8 mouse cellular contexts compared by ENCODE assay signal in the genomic region with DNA sequence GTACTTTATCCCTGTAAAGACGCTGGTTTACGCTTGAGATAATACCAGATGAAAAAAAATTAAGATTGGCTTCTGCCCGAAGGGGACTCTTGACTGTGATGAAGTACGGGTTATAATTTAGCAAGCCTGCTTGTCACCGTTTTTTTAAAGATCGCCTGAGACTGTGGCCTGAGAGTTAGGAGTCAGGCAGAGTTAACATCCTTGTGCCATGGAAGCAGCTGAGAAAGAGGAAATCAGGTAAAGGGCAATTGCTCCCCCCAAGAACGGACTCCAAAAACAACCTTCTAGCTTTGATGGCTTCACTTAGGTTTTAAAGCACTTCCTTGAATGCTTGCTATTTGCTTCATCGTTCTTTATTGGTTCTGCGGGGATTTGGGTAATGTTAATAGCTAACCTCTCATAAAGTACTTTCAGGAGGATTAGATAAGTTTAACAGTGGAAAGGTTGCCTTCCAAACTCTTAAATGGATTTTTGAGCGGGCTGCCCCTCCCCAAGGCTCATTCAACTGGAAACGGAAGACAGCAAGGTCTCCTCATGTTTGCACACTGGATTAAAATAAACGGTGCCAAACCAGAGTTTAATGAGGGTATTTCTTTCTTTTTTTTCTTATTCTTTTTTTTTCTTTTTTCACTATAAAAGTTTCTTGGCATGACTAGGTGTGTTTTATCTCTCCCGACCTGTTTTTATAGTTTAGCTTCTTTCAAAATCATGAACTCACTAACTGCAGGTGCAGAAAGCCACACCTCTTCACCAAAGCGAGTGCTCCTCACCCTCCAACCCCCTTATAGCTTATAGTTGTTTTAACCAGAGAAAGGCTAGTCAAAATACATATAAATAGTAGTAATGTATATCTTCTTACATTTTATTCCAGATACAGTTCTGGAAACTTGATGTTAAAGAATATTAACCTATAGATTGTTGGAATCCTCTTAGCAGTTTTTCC. TPM values are rescaled to one million over a fixed set of nuclear protein-coding genes. Genes with fewer than 3 reads are reported as not detected.
DNase-seq lines count a peak whose midpoint lies in the region; ATAC-seq and TF ChIP-seq lines count a peak whose summit lies in the region.

No protein-coding gene starts in this region.

- no peaks in the 10 kb centered on the region; the same call in 1 of the 2 replicates for H3K36me3 ChIP-seq in embryonic facial prominence, embryonic 11.5 days (replicated peaks; ENCODE audit: control insufficient read depth, insufficient read depth, low read depth, low read length)
- H3K36me3 ChIP-seq in hindbrain, embryonic 11.5 days (ENCODE audit: control insufficient read depth, insufficient read depth, low read length): no peaks in the 10 kb centered on the region
- peaks cover 3% of the 10 kb centered on the region; the same call in 1 of the 2 replicates for H3K36me3 ChIP-seq in limb, embryonic 14.5 days (ENCODE audit: control insufficient read depth, insufficient read depth, low read length)
- no peaks in the 10 kb centered on the region for H3K36me3 ChIP-seq in neural tube, embryonic 13.5 days

- H3K27me3 ChIP-seq in embryonic facial prominence, embryonic 11.5 days (ENCODE audit: control insufficient read depth, insufficient read depth, low read length): no peaks in the 10 kb centered on the region
- H3K27me3 ChIP-seq in hindbrain, embryonic 11.5 days (ENCODE audit: control insufficient read depth, insufficient read depth, low read length): no peaks in the 10 kb centered on the region
- no peaks in the 10 kb centered on the region for H3K27me3 ChIP-seq in limb, embryonic 14.5 days (ENCODE audit: control insufficient read depth, insufficient read depth, low read length)
- H3K27me3 ChIP-seq in neural tube, embryonic 13.5 days: no peaks in the 10 kb centered on the region

- no peaks in the 10 kb centered on the region; the same call in 1 of the 2 replicates for H3K4me1 ChIP-seq in embryonic facial prominence, embryonic 11.5 days (ENCODE audit: control insufficient read depth, insufficient read depth, low read length)
- 0 out of 2 replicates have a peak, but pooled peaks cover 2% of the 10 kb centered on the region for H3K4me1 ChIP-seq in hindbrain, embryonic 11.5 days (replicated peaks; ENCODE audit: control insufficient read depth, insufficient read depth, low read length)
- H3K4me1 ChIP-seq in limb, embryonic 14.5 days (ENCODE audit: control insufficient read depth, insufficient read depth, low read length): peaks cover 17% of the 10 kb centered on the region
- peaks cover 31% of the 10 kb centered on the region for H3K4me1 ChIP-seq in neural tube, embryonic 13.5 days (replicated peaks)

- no peak for TF ChIP-seq CTCF in gastrocnemius, adult 2 months (IDR thresholded peaks at IDR 0.05)

- peak overlapping the region; percentile 76 for H3K9ac ChIP-seq in embryonic facial prominence, embryonic 11.5 days (replicated peaks; ENCODE audit: low read length)
- peak overlapping the region; percentile 78 for H3K9ac ChIP-seq in hindbrain, embryonic 11.5 days (ENCODE audit: low read depth, low read length)
- H3K9ac ChIP-seq in limb, embryonic 14.5 days (ENCODE audit: low read depth, low read length, severe bottlenecking): peak overlapping the region; percentile 78
- H3K9ac ChIP-seq in neural tube, embryonic 13.5 days: peak overlapping the region; percentile 84

- peak overlapping the region; percentile 61 for H3K4me2 ChIP-seq in embryonic facial prominence, embryonic 11.5 days (ENCODE audit: low read depth, low read length)
- H3K4me2 ChIP-seq in hindbrain, embryonic 11.5 days (replicated peaks; ENCODE audit: low read depth, low read length): peak overlapping the region; percentile 84
- H3K4me2 ChIP-seq in limb, embryonic 14.5 days (replicated peaks; ENCODE audit: low read depth, low read length, severe bottlenecking): peak overlapping the region; percentile 76
- H3K4me2 ChIP-seq in neural tube, embryonic 13.5 days: peak overlapping the region; percentile 88

- intact Hi-C loops in gastrocnemius, adult 2 months (cut with DNase I): loop anchor here (2.0 to 5.0 kb wide), 3 partner anchors 37 to 162 kb away; partner anchors contain the start of gene Snap23

- DNase-seq in gastrocnemius, adult 2 months: no peak
- DNase-seq in gastrocnemius, adult 8-10 months (ENCODE audit: low spot score in 2 of 2): no peak
- no peak for DNase-seq in embryonic facial prominence, embryonic 11.5 days (ENCODE audit: low spot score)
- DNase-seq in hindbrain, embryonic 11.5 days (ENCODE audit: low spot score): no peak
- no peak for DNase-seq in limb, embryonic 14.5 days (ENCODE audit: low spot score)
- no peak for DNase-seq in adrenal gland, adult 8-10 months

- no peaks in the 10 kb centered on the region for H3K9me3 ChIP-seq in embryonic facial prominence, embryonic 11.5 days (replicated peaks; ENCODE audit: control insufficient read depth, low read length)
- no peaks in the 10 kb centered on the region for H3K9me3 ChIP-seq in hindbrain, embryonic 11.5 days (ENCODE audit: control insufficient read depth, low read length)
- H3K9me3 ChIP-seq in limb, embryonic 14.5 days (ENCODE audit: control insufficient read depth, low read length): 0 out of 2 replicates have a peak, but pooled peaks cover 3% of the 10 kb centered on the region
- H3K9me3 ChIP-seq in neural tube, embryonic 13.5 days: peaks cover 25% of the 10 kb centered on the region

- peak overlapping the region; percentile 99 for H3K27ac ChIP-seq in gastrocnemius, adult 2 months
- no peak overlapping the region; the same call in 1 of the 2 replicates for H3K27ac ChIP-seq in embryonic facial prominence, embryonic 11.5 days (replicated peaks; ENCODE audit: low read depth, low read length)
- H3K27ac ChIP-seq in hindbrain, embryonic 11.5 days (ENCODE audit: low read depth, low read length): peak overlapping the region; percentile 87; the same call in 1 of the 2 replicates
- peak overlapping the region; percentile 94 for H3K27ac ChIP-seq in limb, embryonic 14.5 days (replicated peaks; ENCODE audit: low read depth, low read length)
- H3K27ac ChIP-seq in neural tube, embryonic 13.5 days (replicated peaks): peak overlapping the region; percentile 94

- peak overlapping the region; percentile 79 for H3K4me3 ChIP-seq in gastrocnemius, adult 2 months
- H3K4me3 ChIP-seq in embryonic facial prominence, embryonic 11.5 days (ENCODE audit: low read depth, low read length): peak overlapping the region; percentile 80
- peak overlapping the region; percentile 74 for H3K4me3 ChIP-seq in hindbrain, embryonic 11.5 days (ENCODE audit: low read depth, low read length)
- peak overlapping the region; percentile 80 for H3K4me3 ChIP-seq in limb, embryonic 14.5 days (replicated peaks; ENCODE audit: low read length)
- peak overlapping the region; percentile 80 for H3K4me3 ChIP-seq in neural tube, embryonic 13.5 days

- WGBS in embryonic facial prominence, embryonic 11.5 days: 34% methylated on average over 14 of the region's 14 CpGs
- WGBS in hindbrain, embryonic 11.5 days: 38% methylated on average over 14 of the region's 14 CpGs
- WGBS in limb, embryonic 14.5 days: 20% methylated on average over 14 of the region's 14 CpGs
- WGBS in neural tube, embryonic 13.5 days: 38% methylated on average over 14 of the region's 14 CpGs

- no peak for TF ChIP-seq POLR2A in limb, embryonic 14.5 days (IDR thresholded peaks at IDR 0.05; ENCODE audit: borderline replicate concordance, extremely low read depth, insufficient read depth, insufficient read length)

- no peak for ATAC-seq in embryonic facial prominence, embryonic 11.5 days (replicated peaks; ENCODE audit: insufficient number of reproducible peaks, low FRiP score, low TSS enrichment, low read depth)
- no peak for ATAC-seq in hindbrain, embryonic 11.5 days (ENCODE audit: low FRiP score)
- ATAC-seq in limb, embryonic 14.5 days (ENCODE audit: low FRiP score, low read depth): no peak
- ATAC-seq in neural tube, embryonic 13.5 days (ENCODE audit: low read depth): no peak
- no peak for ATAC-seq in monocyte, adult 5-6 weeks (replicated peaks; ENCODE audit: insufficient number of reproducible peaks, low FRiP score, low TSS enrichment, poor library complexity, severe bottlenecking)

RNA-seq across cellular contexts. Expression of gene Tmem87a, which starts 1.2 kb away (rescaled TPM):
- 10 to 100 TPM; 31.4 to 51.8 TPM for total RNA-seq in gastrocnemius, adult 2 months (2021)
- total RNA-seq in gastrocnemius, adult 8-10 months (2022): 10 to 100 TPM; 36.6 to 47.1 (median 43.3) TPM
- 8.0 and 10.4 TPM in 2 replicates for polyA plus RNA-seq in embryonic facial prominence, embryonic 11.5 days (2014; fragmentation: Nextera tagmentation; extraction: Ambion mirVana)
- 11.9 and 17.0 TPM in 2 replicates for polyA plus RNA-seq in hindbrain, embryonic 11.5 days (2014; fragmentation: Nextera tagmentation; extraction: Ambion mirVana)
- 23.2 and 26.3 TPM in 2 replicates for polyA plus RNA-seq in limb, embryonic 14.5 days (2012; rRNA removed)
- polyA plus RNA-seq in limb, embryonic 14.5 days (2014; fragmentation: Nextera tagmentation; extraction: Ambion mirVana): 11.3 and 12.6 TPM in 2 replicates
- 7.2 and 9.6 TPM in 2 replicates for polyA plus RNA-seq in neural tube, embryonic 13.5 days (2015; fragmentation: Nextera tagmentation; extraction: Ambion mirVana)
- 79.0 to 84.8 TPM (median 79.4 TPM) in 3 replicates for total RNA-seq in monocyte, adult 5-6 weeks (2017)
- total RNA-seq in adrenal gland, adult 8-10 months (2022): 10 to 100 TPM; 48.4 to 61.4 (median 53.4) TPM

RNA-seq across cellular contexts. Expression of gene Ganc, which starts 1.4 kb away (rescaled TPM):
- total RNA-seq in gastrocnemius, adult 2 months (2021): 10 to 100 TPM; 29.7 to 34.3 TPM
- 10 to 100 TPM; 36.3 to 42.9 (median 37.6) TPM for total RNA-seq in gastrocnemius, adult 8-10 months (2022)
- polyA plus RNA-seq in embryonic facial prominence, embryonic 11.5 days (2014; fragmentation: Nextera tagmentation; extraction: Ambion mirVana): 5.6 and 8.3 TPM in 2 replicates
- polyA plus RNA-seq in hindbrain, embryonic 11.5 days (2014; fragmentation: Nextera tagmentation; extraction: Ambion mirVana): 8.8 and 9.2 TPM in 2 replicates
- polyA plus RNA-seq in limb, embryonic 14.5 days (2012; rRNA removed): 7.8 and 9.4 TPM in 2 replicates
- 6.8 and 8.1 TPM in 2 replicates for polyA plus RNA-seq in limb, embryonic 14.5 days (2014; fragmentation: Nextera tagmentation; extraction: Ambion mirVana)
- 8.2 and 8.4 TPM in 2 replicates for polyA plus RNA-seq in neural tube, embryonic 13.5 days (2015; fragmentation: Nextera tagmentation; extraction: Ambion mirVana)
- total RNA-seq in monocyte, adult 5-6 weeks (2017): 25.2 to 72.3 TPM (median 30.0 TPM) in 3 replicates
- 10 to 100 TPM; 41.0 to 49.5 (median 44.7) TPM for total RNA-seq in adrenal gland, adult 8-10 months (2022)

RNA-seq across cellular contexts. Expression of gene Capn3, which starts 50.7 kb away (rescaled TPM):
- 100 to 1,000 TPM; 126 to 149 TPM for total RNA-seq in gastrocnemius, adult 2 months (2021)
- 100 to 1,000 TPM; 126 to 145 (median 128) TPM for total RNA-seq in gastrocnemius, adult 8-10 months (2022)
- polyA plus RNA-seq in embryonic facial prominence, embryonic 11.5 days (2014; fragmentation: Nextera tagmentation; extraction: Ambion mirVana): 2.3 and 4.9 TPM in 2 replicates
- 1.6 and 1.7 TPM in 2 replicates for polyA plus RNA-seq in hindbrain, embryonic 11.5 days (2014; fragmentation: Nextera tagmentation; extraction: Ambion mirVana)
- polyA plus RNA-seq in limb, embryonic 14.5 days (2012; rRNA removed): 6.0 and 6.4 TPM in 2 replicates
- polyA plus RNA-seq in limb, embryonic 14.5 days (2014; fragmentation: Nextera tagmentation; extraction: Ambion mirVana): 2.9 and 4.2 TPM in 2 replicates
- 1.0 and 1.1 TPM in 2 replicates for polyA plus RNA-seq in neural tube, embryonic 13.5 days (2015; fragmentation: Nextera tagmentation; extraction: Ambion mirVana)
- 2.0 to 6.3 TPM (median 5.0 TPM) in 3 replicates for total RNA-seq in monocyte, adult 5-6 weeks (2017)
- under 1 TPM; 0.17 to 0.52 (median 0.30) TPM for total RNA-seq in adrenal gland, adult 8-10 months (2022)

RNA-seq across cellular contexts. Expression of gene Vps39, which starts 52.2 kb away (rescaled TPM):
- 10 to 100 TPM; 16.1 to 21.1 TPM for total RNA-seq in gastrocnemius, adult 2 months (2021)
- total RNA-seq in gastrocnemius, adult 8-10 months (2022): 10 to 100 TPM; 19.9 to 26.3 (median 22.9) TPM
- 26.8 and 30.9 TPM in 2 replicates for polyA plus RNA-seq in embryonic facial prominence, embryonic 11.5 days (2014; fragmentation: Nextera tagmentation; extraction: Ambion mirVana)
- 35.4 and 39.1 TPM in 2 replicates for polyA plus RNA-seq in hindbrain, embryonic 11.5 days (2014; fragmentation: Nextera tagmentation; extraction: Ambion mirVana)
- 36.1 and 48.1 TPM in 2 replicates for polyA plus RNA-seq in limb, embryonic 14.5 days (2012; rRNA removed)
- polyA plus RNA-seq in limb, embryonic 14.5 days (2014; fragmentation: Nextera tagmentation; extraction: Ambion mirVana): 26.1 and 29.3 TPM in 2 replicates
- 42.4 and 45.0 TPM in 2 replicates for polyA plus RNA-seq in neural tube, embryonic 13.5 days (2015; fragmentation: Nextera tagmentation; extraction: Ambion mirVana)
- 44.2 to 52.4 TPM (median 50.0 TPM) in 3 replicates for total RNA-seq in monocyte, adult 5-6 weeks (2017)
- total RNA-seq in adrenal gland, adult 8-10 months (2022): 10 to 100 TPM; 56.3 to 75.8 (median 70.1) TPM

Comparison
In these comparisons a context has a peak if more than half of its experiments do, and no peak if none do; other contexts are left out.
1. RNA of gene Capn3, which starts 50.7 kb away (total RNA-seq): 126 to 149 TPM in gastrocnemius, adult 2 months and 126 to 145 TPM in gastrocnemius, adult 8-10 months; 2.0 to 6.3 TPM in monocyte, adult 5-6 weeks and 0.17 to 0.52 TPM in adrenal gland, adult 8-10 months; every median in the first group is over 10 times any median in the second.
2. Peak in every context shown above with its lines, with median percentiles within 50 percentile points of each other: H3K4me3 ChIP-seq, H3K4me2 ChIP-seq and H3K9ac ChIP-seq.